Mouse (Mus musculus) ES-Bruce4 (cell line): ENCODE results near the gene Ugt2b36.
"Not testable (repeated sequence)": the region's sequence is repeated elsewhere in the genome, so short reads cannot be mapped to it uniquely, and the experiment has no call there.

Experiments used
- CTCF ChIP-seq: IDR thresholded peaks from one replicate; pipeline ENCODE4 v1.8.1; 2011; ENCODE audit warnings: low read depth, low read length
- EP300 ChIP-seq: IDR thresholded peaks from 2 replicates; pipeline ENCODE4 v1.6.1; 2011; ENCODE audit warnings: low read depth, low read length; ENCODE audit not compliant: insufficient read depth
- POLR2A ChIP-seq: IDR thresholded peaks from one replicate; pipeline ENCODE4 v1.8.1; 2011; ENCODE audit warnings: low read length; ENCODE audit not compliant: insufficient read depth

DNA sequence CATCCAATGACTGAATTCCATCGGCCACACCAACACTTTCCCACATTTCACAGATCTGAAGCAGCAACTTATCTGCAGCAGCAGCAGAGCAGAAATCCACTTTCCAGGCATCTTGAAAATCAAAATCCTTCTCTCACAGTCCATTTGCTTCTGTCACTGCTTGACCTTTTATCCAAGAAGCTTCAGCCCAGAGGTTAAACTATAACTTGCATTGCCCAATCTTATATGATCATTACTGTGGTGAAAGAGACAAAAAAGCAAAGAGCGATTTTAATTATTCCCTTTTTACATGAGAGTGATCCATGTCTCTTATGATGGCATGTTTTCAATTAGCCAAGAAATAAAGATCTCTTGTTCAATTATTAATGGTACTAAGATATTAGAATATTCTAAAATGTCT lies 47.8 kb upstream of the Ugt2b36 start, which contains the start of gene Ugt2b5:
- TF ChIP-seq CTCF, POLR2A, EP300: not testable (repeated sequence)
